9 mouse cellular contexts compared by ENCODE assay signal in the genomic region with DNA sequence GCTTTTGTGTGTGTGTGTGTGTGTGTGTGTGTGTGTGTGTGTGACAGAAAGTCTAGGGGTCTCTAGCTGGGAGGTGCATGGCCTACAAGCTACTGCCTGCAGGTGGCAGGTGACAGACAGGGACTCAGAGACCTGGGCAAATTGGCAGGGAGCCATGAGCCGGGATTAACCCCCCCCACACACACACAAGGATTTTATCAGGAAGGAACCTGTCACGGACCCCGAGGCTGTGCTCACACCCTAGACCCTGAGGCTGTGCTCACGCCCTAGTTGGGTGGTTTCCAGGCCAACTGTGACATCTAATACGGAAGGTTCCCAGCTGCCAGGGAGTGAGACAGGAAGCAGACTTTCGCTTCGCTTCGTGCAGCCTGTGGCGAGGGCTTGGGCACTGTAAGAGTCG. TPM values are rescaled to one million over a fixed set of nuclear protein-coding genes. Genes with fewer than 3 reads are reported as not detected.
A peak's percentile ranks its signal among the peaks of the same experiment; 100 is the strongest.
DNase-seq lines count a peak whose midpoint lies in the region; ATAC-seq and TF ChIP-seq lines count a peak whose summit lies in the region.
"Had no signal": no experiment of that assay in that cellular context is flagged by ENCODE, and none has a peak within 500 bp of the region (broad histone marks: within the 10 kb centered on the region; RNA-seq: fewer than 3 reads in every experiment).

No protein-coding gene starts in this region.

- H3K4me1 ChIP-seq in cerebellum, adult 2 months (ENCODE audit: control insufficient read depth, insufficient read depth, low read length): peaks cover 7% of the 10 kb centered on the region; the same call in 1 of the 2 replicates
- peaks cover 8% of the 10 kb centered on the region for H3K4me1 ChIP-seq in forebrain, embryonic 16.5 days (replicated peaks; ENCODE audit: control insufficient read depth, insufficient read depth, low read length)
- H3K4me1 ChIP-seq in kidney, postnatal 0 days (replicated peaks; ENCODE audit: insufficient read depth, low read length): peaks cover 13% of the 10 kb centered on the region; the same call in 1 of the 2 replicates
- H3K4me1 ChIP-seq: neural tube, embryonic 12.5 days had no signal

- H3K4me2 ChIP-seq in forebrain, embryonic 16.5 days (ENCODE audit: low read length): no peak overlapping the region; the same call in 1 of the 2 replicates
- peak overlapping the region; percentile 24 for H3K4me2 ChIP-seq in kidney, postnatal 0 days (ENCODE audit: low read length)
- H3K4me2 ChIP-seq: neural tube, embryonic 12.5 days had no signal

- TF ChIP-seq CTCF in cerebellum, adult 2 months (IDR thresholded peaks at IDR 0.05; ENCODE audit: borderline replicate concordance, insufficient read depth, low read depth, low read length): peak; percentile 10; the same call in 1 of the 2 replicates
- TF ChIP-seq CTCF in kidney, postnatal 0 days (IDR thresholded peaks at IDR 0.05; ENCODE audit: low read depth): peak; percentile 54

- no peak for TF ChIP-seq POLR2A in cerebellum, adult 2 months (IDR thresholded peaks at IDR 0.05; ENCODE audit: borderline replicate concordance, insufficient read depth, low read length)

- DNase-seq in cerebellum, adult 2 months: peak in 1 of 2 experiments; percentile 36
- peak; percentile 62 for DNase-seq in 416B (ENCODE audit: low read depth)
- DNase-seq in kidney, postnatal 0 days (ENCODE audit: low spot score): peak; percentile 92
- DNase-seq in naive thymus-derived CD4-positive, alpha-beta T cell, adult 2 months (ENCODE audit: low read depth): peak; percentile 53
- DNase-seq in frontal cortex, postnatal 14 days (ENCODE audit: low spot score in 2 of 2): no peak
- no peak for DNase-seq in layer of hippocampus, adult 9-11 months

- H3K27ac ChIP-seq in cerebellum, adult 2 months (ENCODE audit: insufficient read depth, low read length): no peak overlapping the region
- H3K27ac ChIP-seq in forebrain, embryonic 16.5 days (ENCODE audit: low read length): no peak overlapping the region
- no peak overlapping the region for H3K27ac ChIP-seq in kidney, postnatal 0 days
- H3K27ac ChIP-seq: neural tube, embryonic 12.5 days had no signal

- ATAC-seq in cerebellum, adult (ENCODE audit: insufficient number of reproducible peaks, low FRiP score, low TSS enrichment): no peak
- peak; percentile 54; the same call in 1 of the 2 replicates for ATAC-seq in forebrain, embryonic 16.5 days
- peak; percentile 90 for ATAC-seq in kidney, postnatal 0 days (replicated peaks; ENCODE audit: low FRiP score, low read depth)

- no peak overlapping the region for H3K9ac ChIP-seq in forebrain, embryonic 16.5 days (replicated peaks; ENCODE audit: low read depth, low read length)
- no peak overlapping the region for H3K9ac ChIP-seq in kidney, postnatal 0 days (ENCODE audit: low read depth, low read length)
- H3K9ac ChIP-seq: neural tube, embryonic 12.5 days had no signal

- H3K4me3 ChIP-seq in cerebellum, adult 2 months (replicated peaks; ENCODE audit: insufficient read depth, low read depth, low read length): peak overlapping the region; percentile 12
- no peak overlapping the region for H3K4me3 ChIP-seq in forebrain, embryonic 16.5 days (replicated peaks; ENCODE audit: low read length)
- no peak overlapping the region for H3K4me3 ChIP-seq in kidney, postnatal 0 days (replicated peaks; ENCODE audit: low read depth, low read length)
- H3K4me3 ChIP-seq: neural tube, embryonic 12.5 days had no signal

- WGBS in cerebellum, adult 2 months: 3% methylated on average over 10 of the region's 10 CpGs
- 17% methylated on average over 10 of the region's 10 CpGs for WGBS in forebrain, embryonic 16.5 days
- 2% methylated on average over 10 of the region's 10 CpGs for WGBS in kidney, postnatal 0 days

- no peaks in the 10 kb centered on the region for H3K27me3 ChIP-seq in cerebellum, adult 2 months (ENCODE audit: control insufficient read depth, insufficient read depth, low read length)
- H3K27me3 ChIP-seq in forebrain, embryonic 16.5 days (replicated peaks; ENCODE audit: control insufficient read depth, insufficient read depth, low read length): no peaks in the 10 kb centered on the region
- no peaks in the 10 kb centered on the region for H3K27me3 ChIP-seq in kidney, postnatal 0 days (ENCODE audit: insufficient read depth, low read length)
- H3K27me3 ChIP-seq: neural tube, embryonic 12.5 days had no signal

- 0 out of 2 replicates have a peak, but pooled peaks cover 3% of the 10 kb centered on the region for H3K9me3 ChIP-seq in forebrain, embryonic 16.5 days (ENCODE audit: control insufficient read depth, low read length)
- no peaks in the 10 kb centered on the region for H3K9me3 ChIP-seq in kidney, postnatal 0 days (replicated peaks; ENCODE audit: low read length)
- H3K9me3 ChIP-seq: neural tube, embryonic 12.5 days had no signal

- no peaks in the 10 kb centered on the region for H3K36me3 ChIP-seq in forebrain, embryonic 16.5 days (ENCODE audit: control insufficient read depth, insufficient read depth)
- H3K36me3 ChIP-seq in kidney, postnatal 0 days (ENCODE audit: insufficient read depth, low read length): no peaks in the 10 kb centered on the region
- H3K36me3 ChIP-seq: neural tube, embryonic 12.5 days had no signal

RNA-seq across cellular contexts. Expression of gene Elfn1, which starts 49.1 kb away (rescaled TPM):
- 7.4 and 8.6 TPM in 2 replicates for polyA plus RNA-seq in cerebellum, adult 2 months (2012; rRNA removed)
- 2.4 and 3.2 TPM in 2 replicates for polyA plus RNA-seq in forebrain, embryonic 16.5 days (2015; fragmentation: Nextera tagmentation; extraction: Ambion mirVana)
- 0.22 and 0.33 TPM in 2 replicates for polyA plus RNA-seq in kidney, postnatal 0 days (2015; fragmentation: Nextera tagmentation; extraction: Ambion mirVana)

Comparison
In these comparisons a context has a peak if more than half of its experiments do, and no peak if none do; other contexts are left out.
1. DNase-seq: peak in 416B (single experiment), kidney, postnatal 0 days (single experiment) and naive thymus-derived CD4-positive, alpha-beta T cell, adult 2 months (single experiment); none in frontal cortex, postnatal 14 days (0 of 2) and layer of hippocampus, adult 9-11 months (single experiment).